Mouse (Mus musculus) hindbrain, embryonic 12.5 days (tissue): ENCODE data around the gene Slc2a1. TPM values are rescaled to one million over a fixed set of nuclear protein-coding genes. Genes with fewer than 3 reads are reported as not detected.

Experiments used
- ATAC-seq: fragments of 200-750 bp; cut with Nextera tagmentation; 2 replicates; pipeline ENCODE4 v1.8.0; 2017; ENCODE audit warnings: moderate TSS enrichment; ENCODE audit not compliant: low FRiP score
- H3K27ac ChIP-seq: fragments of 300-500 bp; sonication (generic); 2 replicates; pipeline ENCODE4 v1.5.1; 2016; ENCODE audit warnings: mild to moderate bottlenecking
- H3K27me3 ChIP-seq: fragments of 300-500 bp; sonication (generic); 2 replicates; pipeline ENCODE4 v1.6.1; 2016; ENCODE audit warnings: mild to moderate bottlenecking
- H3K36me3 ChIP-seq: fragments of 300-500 bp; sonication (generic); 2 replicates; pipeline ENCODE4 v1.6.1; 2016; ENCODE audit warnings: mild to moderate bottlenecking
- H3K4me1 ChIP-seq: fragments of 300-500 bp; sonication (generic); 2 replicates; pipeline ENCODE4 v1.6.1; 2016
- H3K4me2 ChIP-seq: fragments of 300-500 bp; sonication (generic); replicated peaks from 2 replicates; pipeline ENCODE4 v1.6.1; 2016; ENCODE audit warnings: mild to moderate bottlenecking
- H3K4me3 ChIP-seq: fragments of 300-500 bp; sonication (generic); 2 replicates; pipeline ENCODE4 v1.5.1; 2016; ENCODE audit warnings: mild to moderate bottlenecking
- H3K9ac ChIP-seq: fragments of 300-500 bp; sonication (generic); 2 replicates; pipeline ENCODE4 v1.6.1; 2016; ENCODE audit warnings: mild to moderate bottlenecking, moderate library complexity
- H3K9me3 ChIP-seq: fragments of 300-500 bp; sonication (generic); replicated peaks from 2 replicates; pipeline ENCODE4 v1.6.1; 2016; ENCODE audit warnings: mild to moderate bottlenecking
- WGBS: fragments of 180-500 bp; shearing (Covaris S2); methylation state at CpG from one replicate; pipeline ENCODE4 v1.1.7; 2016; 5-methylcytosine and 5-hydroxymethylcytosine counted together
- polyA plus RNA-seq: library from polyadenylated mRNA; unstranded; fragments of >200 nt; fragmentation: Nextera tagmentation; extraction: Ambion mirVana; gene quantifications from 2 replicates; pipeline ENCODE4 v1.2.1, GENCODE M21; 2016

Gene Slc2a1
- polyA plus RNA-seq, 1 experiment from 2014 or later: 112 TPM

DNA sequence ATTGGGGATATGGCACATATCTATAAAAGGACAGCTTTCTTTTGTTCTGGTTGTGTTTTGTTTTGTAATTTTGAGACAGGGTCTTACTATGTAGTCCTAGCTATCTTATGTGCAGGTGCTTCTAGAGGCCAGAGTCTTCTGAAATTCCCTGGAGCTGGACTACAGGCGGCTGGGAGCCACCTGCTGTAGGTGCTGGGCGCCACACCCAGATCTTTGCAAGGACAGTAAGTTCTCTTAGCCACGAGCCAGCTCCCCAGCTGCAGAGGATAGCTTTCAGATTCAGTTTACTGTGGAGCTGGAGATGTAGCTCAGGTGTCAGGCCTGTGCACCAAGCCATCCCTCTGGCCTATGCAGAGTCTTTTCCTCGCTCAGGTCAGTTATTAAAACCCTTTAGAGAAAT lies 58.6 kb downstream of the Slc2a1 start:
- WGBS: 83% methylated on average over 4 of the region's 4 CpGs
- Histone ChIP-seq H3K27me3 (no peaks in the 10 kb centered on the region), H3K4me2 (no peak overlapping the region), H3K36me3 (peaks cover 18% of the 10 kb centered on the region), H3K4me3 (no peak overlapping the region), H3K9ac (no peak overlapping the region), H3K27ac (no peak overlapping the region), H3K4me1 (peaks cover 8% of the 10 kb centered on the region), H3K9me3 (no peaks in the 10 kb centered on the region)
- ATAC-seq: no peak

DNA sequence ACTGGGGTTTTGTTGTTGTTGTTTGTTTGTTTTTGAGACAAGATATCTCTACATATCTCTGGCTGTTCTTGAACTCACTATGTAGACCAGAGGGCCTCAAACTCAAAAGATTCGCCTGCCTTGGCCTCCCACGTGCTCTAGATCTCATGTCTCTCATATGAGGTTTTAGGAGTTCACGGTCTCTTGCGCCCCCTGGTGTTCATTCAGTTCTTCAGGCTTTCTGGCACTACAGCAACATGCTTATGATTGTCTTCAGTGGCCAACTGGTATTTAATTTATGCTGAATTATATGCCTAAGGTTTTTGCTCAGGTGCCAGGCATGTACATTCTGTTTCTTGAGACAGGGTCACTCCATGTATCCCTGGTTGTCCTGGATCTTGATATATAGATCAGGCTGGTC lies 59.2 kb downstream of the Slc2a1 start:
- H3K9me3 ChIP-seq: no peaks in the 10 kb centered on the region
- peak; percentile 32; the same call in 1 of the 2 replicates for ATAC-seq
- no peaks in the 10 kb centered on the region for H3K27me3 ChIP-seq
- H3K4me3 ChIP-seq: no peak overlapping the region
- H3K9ac ChIP-seq: no peak overlapping the region
- H3K4me2 ChIP-seq: no peak overlapping the region
- WGBS: 6% methylated on average over 4 of the region's 4 CpGs
- peaks cover 13% of the 10 kb centered on the region for H3K4me1 ChIP-seq
- peaks cover 18% of the 10 kb centered on the region for H3K36me3 ChIP-seq
- H3K27ac ChIP-seq: no peak overlapping the region

DNA sequence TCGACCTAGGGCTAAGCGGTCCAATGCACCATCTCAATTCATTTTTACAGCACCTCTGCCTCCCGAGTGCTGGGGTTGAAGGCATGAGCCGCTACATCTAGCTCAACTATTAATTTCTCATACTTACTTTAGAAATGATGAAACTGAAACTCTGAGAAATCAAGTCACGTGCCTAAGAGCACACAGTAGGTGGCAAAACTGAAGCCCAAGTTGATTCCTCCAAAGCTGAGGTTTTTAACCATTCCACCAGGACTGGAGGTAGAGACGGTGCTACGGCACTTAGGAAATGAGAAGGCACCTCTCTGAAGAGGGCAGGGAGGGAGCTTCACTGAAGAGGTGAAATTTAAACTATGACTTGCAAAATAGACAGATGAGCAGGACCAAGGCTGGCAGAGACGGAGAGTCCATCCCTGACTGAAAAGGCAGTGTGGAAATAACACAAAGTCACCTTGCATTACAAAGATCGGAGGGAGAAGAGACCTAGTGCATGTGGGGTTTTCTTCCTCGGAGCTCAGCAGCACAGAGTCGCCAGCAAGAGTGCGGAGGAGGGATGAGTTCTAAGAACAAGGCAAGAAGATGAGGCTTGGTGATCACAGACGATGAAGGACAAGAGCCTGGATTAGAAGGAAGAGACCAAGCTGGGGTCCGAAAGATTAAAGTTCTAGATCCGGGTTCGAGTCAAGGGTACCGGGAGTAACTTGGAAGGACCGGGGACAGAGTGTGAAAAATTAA lies 64.6 kb downstream of the Slc2a1 start:
- Histone ChIP-seq H3K4me3 (peak overlapping the region; percentile 50), H3K4me1 (peaks cover 19% of the 10 kb centered on the region), H3K27ac (0 out of 2 replicates have a peak overlapping the region, but pooled peaks have one; percentile 50), H3K9ac (peak overlapping the region; percentile 80), H3K27me3 (no peaks in the 10 kb centered on the region), H3K4me2 (peak overlapping the region; percentile 72), H3K36me3 (peaks cover 18% of the 10 kb centered on the region), H3K9me3 (no peaks in the 10 kb centered on the region)
- 45% methylated on average over 18 of the region's 18 CpGs for WGBS
- no peak for ATAC-seq

DNA sequence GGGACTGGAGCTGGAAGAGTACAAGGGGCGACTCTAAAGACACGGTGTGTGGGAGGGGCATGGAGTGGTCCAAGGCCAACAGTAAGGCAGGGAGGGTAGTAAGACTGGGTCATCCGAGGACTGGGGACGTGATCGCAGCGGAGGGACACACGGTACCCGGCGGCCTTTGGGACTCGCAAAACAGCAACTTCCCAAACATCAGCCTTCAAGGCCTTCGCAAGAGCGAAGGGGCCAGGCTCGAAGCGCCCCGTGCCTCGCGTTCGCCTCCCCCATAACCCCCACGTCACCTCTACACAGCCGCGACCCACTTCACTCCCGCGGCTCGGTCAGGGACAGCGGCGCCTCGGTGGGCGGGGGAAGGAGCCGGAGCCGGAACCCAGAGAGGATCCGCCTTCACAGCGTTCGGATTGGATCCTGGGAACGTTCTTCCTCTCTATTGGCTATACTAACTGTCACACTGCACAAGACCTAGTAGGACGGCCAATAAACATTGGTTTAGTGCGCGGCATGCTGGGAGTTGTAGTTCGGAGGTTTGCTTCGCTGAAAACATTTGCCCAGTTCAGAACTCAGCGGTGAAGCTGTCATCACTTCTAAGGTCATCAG lies 65.4 kb downstream of the Slc2a1 start, which contains the start of gene Zfp691:
Gene Zfp691 (minus strand): TSS at position 345 of the 603 bp plus-strand sequence.
- Histone ChIP-seq H3K27me3 (no peaks in the 10 kb centered on the region), H3K4me1 (peaks cover 19% of the 10 kb centered on the region), H3K36me3 (peaks cover 17% of the 10 kb centered on the region), H3K9ac (peak within 1 kb of the TSS; percentile 80), H3K4me3 (peak within 1 kb of the TSS; percentile 50), H3K4me2 (peak within 1 kb of the TSS; percentile 72), H3K9me3 (no peaks in the 10 kb centered on the region), H3K27ac (peak within 1 kb of the TSS; percentile 50; the same call in 1 of the 2 replicates)
- ATAC-seq: peak; percentile 100
- under 1% methylated on average over 40 of the region's 40 CpGs for WGBS

DNA sequence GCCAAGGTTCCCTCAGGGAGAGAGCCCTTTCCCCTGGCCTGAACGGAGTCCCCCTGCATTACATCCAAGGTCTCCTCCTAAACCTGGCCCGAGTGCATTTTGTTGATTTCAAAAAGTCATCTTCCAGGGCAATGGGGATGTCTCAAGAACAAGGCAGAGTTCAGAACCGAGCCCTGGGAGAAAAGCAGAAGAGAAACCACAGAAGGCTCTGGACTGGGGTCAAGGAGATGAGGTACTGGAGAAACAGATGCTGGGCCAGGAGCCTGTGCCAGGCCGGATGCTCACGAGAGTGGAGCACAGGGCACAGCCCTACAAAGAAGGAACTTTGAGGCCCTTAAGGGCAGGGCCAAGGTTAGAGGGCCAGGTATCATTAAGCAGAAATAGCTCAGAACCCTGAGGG lies 69.2 kb downstream of the Slc2a1 start:
- WGBS: 79% methylated on average over 5 of the region's 5 CpGs
- Histone ChIP-seq H3K27me3 (no peaks in the 10 kb centered on the region), H3K27ac (no peak overlapping the region), H3K36me3 (no peaks in the 10 kb centered on the region), H3K4me3 (no peak overlapping the region), H3K9ac (no peak overlapping the region), H3K4me1 (peaks cover 5% of the 10 kb centered on the region), H3K4me2 (no peak overlapping the region), H3K9me3 (no peaks in the 10 kb centered on the region)
- ATAC-seq: no peak

DNA sequence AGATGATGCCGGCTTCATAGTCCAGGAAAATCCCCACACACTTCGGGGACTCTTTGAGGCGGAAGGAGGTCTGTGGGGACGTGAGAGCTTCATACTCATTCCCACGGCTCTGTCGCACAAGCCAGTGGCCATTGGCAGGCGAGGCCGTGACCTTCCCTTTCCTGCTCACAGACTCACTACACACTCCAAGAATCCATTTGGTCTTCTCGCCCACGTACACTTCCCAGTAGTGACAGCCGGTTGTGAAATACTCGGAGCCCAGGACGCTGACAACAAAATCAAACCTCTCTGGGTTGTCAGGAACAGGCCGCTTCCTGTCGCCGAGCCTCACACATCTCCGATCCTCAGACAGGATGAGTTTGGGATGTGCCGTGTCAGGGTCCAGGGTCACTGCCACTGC lies 69.8 kb downstream of the Slc2a1 start:
- Histone ChIP-seq H3K9me3 (no peaks in the 10 kb centered on the region), H3K27ac (no peak overlapping the region), H3K36me3 (no peaks in the 10 kb centered on the region), H3K4me1 (no peaks in the 10 kb centered on the region), H3K9ac (no peak overlapping the region), H3K27me3 (no peaks in the 10 kb centered on the region), H3K4me3 (no peak overlapping the region), H3K4me2 (no peak overlapping the region)
- ATAC-seq: no peak
- 80% methylated on average over 18 of the region's 18 CpGs for WGBS

DNA sequence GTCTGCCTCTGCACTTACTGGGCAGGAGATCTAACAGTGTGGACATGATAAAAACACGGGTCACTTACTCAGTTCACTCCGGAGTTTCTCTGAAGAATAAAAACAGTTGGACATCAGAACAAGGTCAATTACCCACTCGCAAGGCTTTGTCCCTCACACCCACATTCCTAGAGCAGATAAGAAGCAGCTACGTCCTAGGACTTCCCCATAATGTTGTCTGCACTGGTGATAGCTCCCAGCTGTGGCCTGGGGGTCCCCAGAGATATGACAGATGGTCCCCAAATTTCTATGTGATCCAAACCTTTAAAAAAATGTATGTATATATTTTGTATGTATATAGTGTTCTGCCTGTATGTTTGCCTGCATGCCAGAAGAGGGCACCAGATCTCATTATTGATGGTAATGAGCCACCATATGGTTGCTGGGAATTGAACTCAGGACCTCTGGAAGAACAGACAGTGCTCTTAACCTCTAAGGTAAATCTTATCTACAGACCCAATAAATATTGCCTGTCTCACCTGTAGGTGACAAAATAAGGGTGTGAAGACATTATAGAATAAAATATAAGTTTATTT lies 71.7 kb downstream of the Slc2a1 start:
- Histone ChIP-seq H3K9ac (no peak overlapping the region), H3K36me3 (no peaks in the 10 kb centered on the region), H3K9me3 (no peaks in the 10 kb centered on the region), H3K4me2 (no peak overlapping the region), H3K27ac (no peak overlapping the region), H3K27me3 (no peaks in the 10 kb centered on the region), H3K4me1 (no peaks in the 10 kb centered on the region), H3K4me3 (no peak overlapping the region)
- 64% methylated on average over 4 of the region's 4 CpGs for WGBS
- no peak for ATAC-seq

DNA sequence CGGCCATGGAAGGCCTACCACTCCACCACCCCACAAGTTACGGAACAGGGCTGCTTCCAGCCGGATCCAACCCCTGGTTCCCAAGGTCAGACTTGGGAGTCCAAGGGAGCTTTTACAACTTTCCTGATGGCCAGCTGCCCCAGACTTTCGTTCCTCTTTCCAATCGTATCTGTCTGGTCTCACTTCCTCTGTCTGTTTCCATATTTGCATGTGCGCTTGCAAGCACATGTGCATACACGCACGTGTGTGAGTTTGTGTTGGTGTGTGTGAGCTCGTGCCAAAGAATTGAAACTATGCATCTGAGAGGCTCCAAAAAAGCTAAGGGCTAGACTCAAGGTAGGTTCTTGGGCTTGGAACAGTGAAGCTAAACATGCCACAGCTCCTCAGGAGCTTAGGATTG lies 72.9 kb downstream of the Slc2a1 start:
- ATAC-seq: no peak
- Histone ChIP-seq H3K4me3 (no peak overlapping the region), H3K4me1 (no peaks in the 10 kb centered on the region), H3K27me3 (no peaks in the 10 kb centered on the region), H3K36me3 (no peaks in the 10 kb centered on the region), H3K9ac (no peak overlapping the region), H3K27ac (no peak overlapping the region), H3K4me2 (no peak overlapping the region), H3K9me3 (no peaks in the 10 kb centered on the region)
- 92% methylated on average over 9 of the region's 9 CpGs for WGBS

DNA sequence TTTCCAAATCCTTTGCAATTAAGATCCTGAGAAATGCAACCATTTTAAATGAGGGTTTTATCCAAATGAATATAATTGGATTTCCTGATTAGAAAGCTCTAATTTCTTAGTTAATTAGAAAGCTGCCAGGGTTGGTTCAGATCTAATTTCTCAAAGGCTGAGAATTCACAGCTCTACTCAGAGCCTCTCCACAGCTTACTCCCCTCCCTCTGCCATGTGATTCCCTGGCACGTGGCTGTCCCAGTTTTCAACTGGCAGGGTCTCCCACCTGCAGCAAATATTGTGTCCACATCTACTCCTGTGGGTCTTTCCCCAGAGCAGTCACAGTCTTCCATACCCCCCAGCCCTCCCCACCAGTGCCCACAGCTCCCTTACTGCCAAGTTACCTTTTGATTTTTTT lies 75.0 kb downstream of the Slc2a1 start:
- ATAC-seq: no peak
- H3K27ac ChIP-seq: no peak overlapping the region
- no peak overlapping the region for H3K4me3 ChIP-seq
- no peaks in the 10 kb centered on the region for H3K4me1 ChIP-seq
- H3K9me3 ChIP-seq: no peaks in the 10 kb centered on the region
- WGBS: 55% methylated on average over 1 of the region's 1 CpGs
- H3K27me3 ChIP-seq: no peaks in the 10 kb centered on the region
- H3K9ac ChIP-seq: no peak overlapping the region
- no peaks in the 10 kb centered on the region for H3K36me3 ChIP-seq
- no peak overlapping the region for H3K4me2 ChIP-seq

DNA sequence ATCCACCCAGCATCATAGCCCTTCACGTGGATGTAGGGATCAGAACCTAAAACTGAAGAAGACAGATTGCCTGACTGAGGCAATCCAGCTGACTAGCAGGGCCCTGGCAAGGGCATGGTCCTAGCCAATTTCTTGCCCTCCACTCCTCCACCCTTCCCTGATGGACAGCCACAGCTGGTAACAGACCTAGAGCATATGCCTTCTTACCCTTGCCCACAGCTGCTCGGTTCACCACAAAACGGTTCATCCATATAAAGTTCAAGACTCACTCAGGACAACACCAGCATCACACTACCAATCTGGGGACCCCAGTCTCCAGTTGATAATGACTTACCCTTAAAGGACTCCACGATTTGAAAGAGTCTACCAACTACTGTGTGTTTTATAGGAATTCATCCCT lies 77.3 kb downstream of the Slc2a1 start:
- Histone ChIP-seq H3K9me3 (no peaks in the 10 kb centered on the region), H3K4me3 (no peak overlapping the region), H3K4me2 (no peak overlapping the region), H3K4me1 (no peaks in the 10 kb centered on the region), H3K27me3 (no peaks in the 10 kb centered on the region), H3K27ac (no peak overlapping the region), H3K36me3 (no peaks in the 10 kb centered on the region), H3K9ac (no peak overlapping the region)
- ATAC-seq: no peak
- 86% methylated on average over 4 of the region's 4 CpGs for WGBS
